Mouse (Mus musculus): ENCODE measurements at regions not wholly inside any gene's neighbourhood (a gene's known extent, or its start where the extent isn't known, plus 50 kb on each side); places are given as distances from the start of the nearest gene placed in this dataset.

DNA sequence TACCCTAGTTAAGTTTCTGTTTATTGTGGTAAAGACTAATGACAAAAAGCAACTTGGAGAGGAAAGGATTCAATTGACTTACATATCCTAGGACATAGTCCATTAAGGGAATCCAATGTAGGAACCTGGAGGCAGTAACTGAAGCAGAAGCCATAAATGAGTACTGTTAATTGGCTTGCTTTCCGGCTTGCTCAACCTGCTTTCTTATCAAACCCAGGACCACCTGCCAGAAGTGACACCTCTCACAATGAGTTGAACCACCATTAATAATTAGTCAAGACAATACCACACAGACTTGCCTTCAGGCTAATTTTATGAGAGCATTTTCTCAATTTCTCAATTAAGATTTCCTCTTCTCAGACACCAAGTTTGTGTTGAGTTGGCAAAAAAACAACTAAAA, 148.8 kb downstream of the Ccser2 start:
- TF ChIP-seq POLR2A (IDR thresholded peaks at IDR 0.05; ENCODE audit: insufficient read depth, low read depth, low read length) (no peak), CTCF (IDR thresholded peaks at IDR 0.05; ENCODE audit: insufficient read depth, low read depth, low read length) (no peak)
